Mouse (Mus musculus): ENCODE data around the gene Dnajb12. TPM values are rescaled to one million over a fixed set of nuclear protein-coding genes. Genes with fewer than 3 reads are reported as not detected.

The Dnajb12 gene
- polyA plus RNA-seq, 1 experiment from 2014 or later, result 17.4 TPM

GRCm38 (mm10) chr10:59895460-59896186, 16.3 kb downstream of the Dnajb12 start:
- WGBS, result 92% methylated on average over 17 of the region's 17 CpGs
- H3K27ac ChIP-seq (replicated peaks), result no peak overlapping the region
- H3K4me1 ChIP-seq (replicated peaks; ENCODE audit: control insufficient read depth, insufficient read depth), result peaks cover 12% of the 10 kb centered on the region; the same call in 1 of the 2 replicates
- no peaks in the 10 kb centered on the region for H3K27me3 ChIP-seq (ENCODE audit: control insufficient read depth, insufficient read depth, low read length)
- H3K4me3 ChIP-seq (ENCODE audit: low read depth, low read length), result no peak overlapping the region
- ATAC-seq (ENCODE audit: low FRiP score, low TSS enrichment) (no peak), DNase-seq (ENCODE audit: low spot score) (no peak)
- H3K4me2 ChIP-seq (replicated peaks; ENCODE audit: low read depth), result no peak overlapping the region
- no peak for TF ChIP-seq CTCF (IDR thresholded peaks at IDR 0.05; ENCODE audit: low read depth)
- no peak for TF ChIP-seq EP300 (optimal IDR thresholded peaks at IDR 0.05)
- H3K9me3 ChIP-seq (ENCODE audit: control insufficient read depth, low read length), result no peaks in the 10 kb centered on the region
- no peak overlapping the region; the same call in 1 of the 2 replicates for H3K9ac ChIP-seq (ENCODE audit: low read length)
- peaks cover 21% of the 10 kb centered on the region for H3K36me3 ChIP-seq (ENCODE audit: control insufficient read depth, insufficient read depth, low read length)

- no peak for DNase-seq (ENCODE audit: low spot score)
- Histone ChIP-seq H3K4me3 (ENCODE audit: low read depth, low read length) (no peak overlapping the region), H3K36me3 (ENCODE audit: control insufficient read depth, insufficient read depth, low read length) (peaks cover 21% of the 10 kb centered on the region), H3K27me3 (ENCODE audit: control insufficient read depth, insufficient read depth, low read length) (no peaks in the 10 kb centered on the region), H3K4me1 (replicated peaks; ENCODE audit: control insufficient read depth, insufficient read depth) (peaks cover 12% of the 10 kb centered on the region; the same call in 1 of the 2 replicates), H3K4me2 (replicated peaks; ENCODE audit: low read depth) (no peak overlapping the region), H3K27ac (replicated peaks) (no peak overlapping the region), H3K9me3 (ENCODE audit: control insufficient read depth, low read length) (no peaks in the 10 kb centered on the region), H3K9ac (ENCODE audit: low read length) (no peak overlapping the region)
- ATAC-seq (ENCODE audit: low FRiP score, low TSS enrichment), result no peak
- 94% methylated on average over 4 of the region's 4 CpGs for WGBS
- TF ChIP-seq EP300 (optimal IDR thresholded peaks at IDR 0.05), result no peak
- no peak for TF ChIP-seq CTCF (IDR thresholded peaks at IDR 0.05; ENCODE audit: low read depth)
Observed at GRCm38 (mm10) chr10:59896211-59896610, 16.9 kb downstream of the Dnajb12 start.

GRCm38 (mm10) chr10:59896911-59897331, 17.6 kb downstream of the Dnajb12 start:
- no peak for ATAC-seq (ENCODE audit: low FRiP score, low TSS enrichment)
- WGBS, result 70% methylated on average over 3 of the region's 3 CpGs
- no peaks in the 10 kb centered on the region for H3K9me3 ChIP-seq (ENCODE audit: control insufficient read depth, low read length)
- no peak overlapping the region for H3K9ac ChIP-seq (ENCODE audit: low read length)
- no peak for DNase-seq (ENCODE audit: low spot score)
- no peaks in the 10 kb centered on the region for H3K27me3 ChIP-seq (ENCODE audit: control insufficient read depth, insufficient read depth, low read length)
- peaks cover 12% of the 10 kb centered on the region; the same call in 1 of the 2 replicates for H3K4me1 ChIP-seq (replicated peaks; ENCODE audit: control insufficient read depth, insufficient read depth)
- peaks cover 21% of the 10 kb centered on the region for H3K36me3 ChIP-seq (ENCODE audit: control insufficient read depth, insufficient read depth, low read length)
- no peak overlapping the region for H3K27ac ChIP-seq (replicated peaks)
- no peak overlapping the region for H3K4me2 ChIP-seq (replicated peaks; ENCODE audit: low read depth)
- H3K4me3 ChIP-seq (ENCODE audit: low read depth, low read length), result no peak overlapping the region
- TF ChIP-seq EP300 (optimal IDR thresholded peaks at IDR 0.05) (no peak), CTCF (IDR thresholded peaks at IDR 0.05; ENCODE audit: low read depth) (no peak)

GRCm38 (mm10) chr10:59897511-59897910, 18.2 kb downstream of the Dnajb12 start:
- H3K36me3 ChIP-seq (ENCODE audit: control insufficient read depth, insufficient read depth, low read length), result peaks cover 21% of the 10 kb centered on the region
- H3K27ac ChIP-seq (replicated peaks), result no peak overlapping the region
- TF ChIP-seq CTCF (IDR thresholded peaks at IDR 0.05; ENCODE audit: low read depth), result no peak
- no peak for TF ChIP-seq EP300 (optimal IDR thresholded peaks at IDR 0.05)
- H3K9ac ChIP-seq (ENCODE audit: low read length), result no peak overlapping the region
- H3K27me3 ChIP-seq (ENCODE audit: control insufficient read depth, insufficient read depth, low read length), result no peaks in the 10 kb centered on the region
- H3K9me3 ChIP-seq (ENCODE audit: control insufficient read depth, low read length), result no peaks in the 10 kb centered on the region
- H3K4me3 ChIP-seq (ENCODE audit: low read depth, low read length), result no peak overlapping the region
- 54% methylated on average over 5 of the region's 5 CpGs for WGBS
- DNase-seq (ENCODE audit: low spot score) (no peak), ATAC-seq (ENCODE audit: low FRiP score, low TSS enrichment) (no peak)
- peaks cover 13% of the 10 kb centered on the region; the same call in 1 of the 2 replicates for H3K4me1 ChIP-seq (replicated peaks; ENCODE audit: control insufficient read depth, insufficient read depth)
- no peak overlapping the region for H3K4me2 ChIP-seq (replicated peaks; ENCODE audit: low read depth)

- Histone ChIP-seq H3K4me2 (replicated peaks; ENCODE audit: low read depth) (no peak overlapping the region), H3K4me1 (replicated peaks; ENCODE audit: control insufficient read depth, insufficient read depth) (peaks cover 17% of the 10 kb centered on the region; the same call in 1 of the 2 replicates), H3K9me3 (ENCODE audit: control insufficient read depth, low read length) (no peaks in the 10 kb centered on the region), H3K27me3 (ENCODE audit: control insufficient read depth, insufficient read depth, low read length) (no peaks in the 10 kb centered on the region), H3K4me3 (ENCODE audit: low read depth, low read length) (no peak overlapping the region), H3K36me3 (ENCODE audit: control insufficient read depth, insufficient read depth, low read length) (peaks cover 21% of the 10 kb centered on the region), H3K9ac (ENCODE audit: low read length) (no peak overlapping the region), H3K27ac (replicated peaks) (peak overlapping the region; percentile 45)
- DNase-seq (ENCODE audit: low spot score), result no peak
- TF ChIP-seq CTCF (IDR thresholded peaks at IDR 0.05; ENCODE audit: low read depth) (no peak), EP300 (optimal IDR thresholded peaks at IDR 0.05) (no peak)
- 75% methylated on average over 9 of the region's 9 CpGs for WGBS
- no peak for ATAC-seq (ENCODE audit: low FRiP score, low TSS enrichment)
Observed at GRCm38 (mm10) chr10:59898180-59898778, 18.9 kb downstream of the Dnajb12 start.

- no peaks in the 10 kb centered on the region for H3K27me3 ChIP-seq (ENCODE audit: control insufficient read depth, insufficient read depth, low read length)
- H3K4me3 ChIP-seq (ENCODE audit: low read depth, low read length), result no peak overlapping the region
- peaks cover 17% of the 10 kb centered on the region; the same call in 1 of the 2 replicates for H3K4me1 ChIP-seq (replicated peaks; ENCODE audit: control insufficient read depth, insufficient read depth)
- peaks cover 19% of the 10 kb centered on the region for H3K36me3 ChIP-seq (ENCODE audit: control insufficient read depth, insufficient read depth, low read length)
- peak overlapping the region; percentile 94 for H3K27ac ChIP-seq (replicated peaks)
- WGBS, result 34% methylated on average over 2 of the region's 2 CpGs
- H3K9ac ChIP-seq (ENCODE audit: low read length), result peak overlapping the region; percentile 61
- TF ChIP-seq CTCF (IDR thresholded peaks at IDR 0.05; ENCODE audit: low read depth) (no peak), EP300 (optimal IDR thresholded peaks at IDR 0.05) (no peak)
- H3K4me2 ChIP-seq (replicated peaks; ENCODE audit: low read depth), result no peak overlapping the region
- DNase-seq (ENCODE audit: low spot score) (no peak), ATAC-seq (ENCODE audit: low FRiP score, low TSS enrichment) (no peak)
- H3K9me3 ChIP-seq (ENCODE audit: control insufficient read depth, low read length), result no peaks in the 10 kb centered on the region
Observed at GRCm38 (mm10) chr10:59898935-59899334, 19.6 kb downstream of the Dnajb12 start.

Data from stomach, postnatal 0 days (tissue).